Mouse (Mus musculus): ENCODE results near the gene Rgs16. TPM values are rescaled to one million over a fixed set of nuclear protein-coding genes. Genes with fewer than 3 reads are reported as not detected.

Gene Rgs16
- polyA plus RNA-seq (2014; fragmentation: Illumina TruSeq; extraction: RNeasy Lipid Tissue Mini Kit (QIAGEN cat#74804); ENCODE audit: low read depth, low replicate concordance) = 2.5 TPM

DNA sequence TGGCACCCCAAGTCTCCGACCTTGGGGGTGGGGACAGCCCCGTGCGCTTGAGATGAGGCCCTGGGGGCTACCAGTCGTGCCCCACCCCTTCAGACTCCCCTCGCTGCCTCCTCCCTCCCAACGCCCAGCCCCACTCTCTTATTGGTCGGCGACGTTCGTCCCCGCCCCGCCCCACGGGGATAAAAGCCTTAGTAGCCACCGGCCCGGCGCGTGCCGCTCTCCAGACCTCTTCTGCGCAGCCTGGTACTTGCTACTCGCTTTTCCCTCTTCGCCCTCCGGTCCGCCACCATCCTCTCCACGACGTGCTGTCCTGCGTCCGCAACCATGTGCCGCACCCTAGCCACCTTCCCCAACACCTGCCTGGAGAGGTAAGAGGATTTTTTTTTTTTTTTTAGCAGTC is at the start of gene Rgs16:
TSS of gene Rgs16 (plus strand) at position 205 of the 400 bp plus-strand sequence.

DNA sequence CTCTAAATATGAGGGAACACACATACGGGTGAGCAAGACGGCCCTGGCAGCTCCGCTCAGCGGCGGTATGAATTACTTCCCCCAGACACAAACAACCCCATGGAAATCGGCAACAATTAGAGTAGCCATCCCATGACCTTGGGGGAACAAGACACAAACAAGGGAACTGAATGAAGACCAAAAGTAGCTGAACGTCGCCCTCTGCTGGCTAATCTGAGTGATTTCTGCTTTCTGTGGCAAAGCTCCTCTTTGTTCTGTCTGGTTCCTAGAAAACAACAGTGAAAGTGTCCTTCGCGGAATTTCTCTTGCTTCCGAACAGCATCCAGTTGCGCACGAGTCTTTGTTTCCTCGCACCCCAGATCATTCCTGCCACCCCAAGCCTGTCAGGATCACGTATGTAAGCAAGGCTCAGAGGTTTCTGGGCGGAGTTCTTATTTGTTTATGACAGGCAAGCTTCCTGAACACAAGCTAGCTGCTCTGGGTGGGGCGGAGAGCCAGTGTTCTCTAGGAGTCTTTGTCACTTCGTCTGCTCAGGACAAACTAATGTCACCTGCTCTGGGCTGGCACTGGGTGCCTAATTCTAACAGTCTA is 9.2 kb downstream of the Rgs16 start, which contains the start of gene Rnasel:
TSS of gene Rnasel (plus strand) at position 216 of the 591 bp plus-strand sequence.

Other genes starting within 250 kb of the Rgs16 start
- 1.8 TPM for gene Npl, start 190.3 kb upstream of the Rgs16 start, polyA plus RNA-seq (2014; fragmentation: Illumina TruSeq; extraction: RNeasy Lipid Tissue Mini Kit (QIAGEN cat#74804); ENCODE audit: low read depth, low replicate concordance)
- gene Rgs8, start 87.3 kb upstream of the Rgs16 start, polyA plus RNA-seq (2014; fragmentation: Illumina TruSeq; extraction: RNeasy Lipid Tissue Mini Kit (QIAGEN cat#74804); ENCODE audit: low read depth, low replicate concordance) = not detected
- 3.8 TPM for gene Rnasel, start 9.1 kb downstream of the Rgs16 start, polyA plus RNA-seq (2014; fragmentation: Illumina TruSeq; extraction: RNeasy Lipid Tissue Mini Kit (QIAGEN cat#74804); ENCODE audit: low read depth, low replicate concordance)
- gene Rgsl1, start 103.8 kb downstream of the Rgs16 start, polyA plus RNA-seq (2014; fragmentation: Illumina TruSeq; extraction: RNeasy Lipid Tissue Mini Kit (QIAGEN cat#74804); ENCODE audit: low read depth, low replicate concordance) = not detected
- gene Teddm1b, start 134.0 kb downstream of the Rgs16 start, polyA plus RNA-seq (2014; fragmentation: Illumina TruSeq; extraction: RNeasy Lipid Tissue Mini Kit (QIAGEN cat#74804); ENCODE audit: low read depth, low replicate concordance) = 0.53 TPM
- gene Teddm1a, start 151.4 kb downstream of the Rgs16 start, polyA plus RNA-seq (2014; fragmentation: Illumina TruSeq; extraction: RNeasy Lipid Tissue Mini Kit (QIAGEN cat#74804); ENCODE audit: low read depth, low replicate concordance) = not detected
- 660 TPM for gene Glul, start 159.6 kb downstream of the Rgs16 start, polyA plus RNA-seq (2014; fragmentation: Illumina TruSeq; extraction: RNeasy Lipid Tissue Mini Kit (QIAGEN cat#74804); ENCODE audit: low read depth, low replicate concordance)
- gene Teddm2, start 159.9 kb downstream of the Rgs16 start, polyA plus RNA-seq (2014; fragmentation: Illumina TruSeq; extraction: RNeasy Lipid Tissue Mini Kit (QIAGEN cat#74804); ENCODE audit: low read depth, low replicate concordance) = 0.34 TPM